Mouse (Mus musculus): ENCODE measurements around the gene Scd1. TPM values are rescaled to one million over a fixed set of nuclear protein-coding genes. Genes with fewer than 3 reads are reported as not detected.
"Not testable (repeated sequence)": the region's sequence is repeated elsewhere in the genome, so short reads cannot be mapped to it uniquely, and the experiment has no call there.

Scd1 gene
- polyA plus RNA-seq, 1 experiment from 2014 or later, result 3.1 TPM

GRCm38 (mm10) chr19:44379090-44379489 is 28.6 kb downstream of the Scd1 start:
- Histone ChIP-seq H3K4me2 (no peak overlapping the region), H3K36me3 (ENCODE audit: insufficient read depth) (no peaks in the 10 kb centered on the region), H3K4me1 (ENCODE audit: insufficient read depth) (no peaks in the 10 kb centered on the region), H3K4me3 (ENCODE audit: low read depth, low read length) (no peak overlapping the region), H3K9me3 (ENCODE audit: low read depth, low read length) (no peaks in the 10 kb centered on the region), H3K27me3 (ENCODE audit: insufficient read depth, low read length) (no peaks in the 10 kb centered on the region), H3K9ac (no peak overlapping the region), H3K27ac (ENCODE audit: low read depth) (no peak overlapping the region)
- no peak for TF ChIP-seq CTCF (IDR thresholded peaks at IDR 0.05; ENCODE audit: low read depth)
- no peak for DNase-seq
- no peak for ATAC-seq (ENCODE audit: insufficient read depth)

- WGBS, result 33% methylated on average over 5 of the region's 5 CpGs
- TF ChIP-seq CTCF (IDR thresholded peaks at IDR 0.05; ENCODE audit: low read depth), result no peak
- H3K9me3 ChIP-seq (ENCODE audit: low read depth, low read length), result no peaks in the 10 kb centered on the region
- no peak overlapping the region for H3K27ac ChIP-seq (ENCODE audit: low read depth)
- no peaks in the 10 kb centered on the region for H3K36me3 ChIP-seq (ENCODE audit: insufficient read depth)
- no peaks in the 10 kb centered on the region for H3K27me3 ChIP-seq (ENCODE audit: insufficient read depth, low read length)
- no peak overlapping the region for H3K4me2 ChIP-seq
- H3K9ac ChIP-seq, result no peak overlapping the region
- ATAC-seq (ENCODE audit: insufficient read depth) (0 out of 2 replicates have a peak, but pooled peaks have one; percentile 17), DNase-seq (no peak)
- H3K4me1 ChIP-seq (ENCODE audit: insufficient read depth), result no peaks in the 10 kb centered on the region
- no peak overlapping the region for H3K4me3 ChIP-seq (ENCODE audit: low read depth, low read length)
Measured at GRCm38 (mm10) chr19:44377629-44378375, 29.9 kb downstream of the Scd1 start.

- Histone ChIP-seq H3K36me3 (ENCODE audit: insufficient read depth) (no peaks in the 10 kb centered on the region), H3K4me3 (ENCODE audit: low read depth, low read length) (no peak overlapping the region), H3K27me3 (ENCODE audit: insufficient read depth, low read length) (no peaks in the 10 kb centered on the region), H3K4me2 (no peak overlapping the region), H3K9me3 (ENCODE audit: low read depth, low read length) (no peaks in the 10 kb centered on the region), H3K9ac (no peak overlapping the region), H3K27ac (ENCODE audit: low read depth) (no peak overlapping the region), H3K4me1 (ENCODE audit: insufficient read depth) (no peaks in the 10 kb centered on the region)
- TF ChIP-seq CTCF (IDR thresholded peaks at IDR 0.05; ENCODE audit: low read depth), result no peak
- 45% methylated on average over 3 of the region's 3 CpGs for WGBS
- DNase-seq (no peak), ATAC-seq (ENCODE audit: insufficient read depth) (no peak)
Measured at GRCm38 (mm10) chr19:44376511-44376951, 31.1 kb downstream of the Scd1 start.

GRCm38 (mm10) chr19:44372969-44373368 is 34.7 kb downstream of the Scd1 start:
- ATAC-seq (ENCODE audit: insufficient read depth) (0 out of 2 replicates have a peak, but pooled peaks have one; percentile 56), DNase-seq (peak; percentile 88)
- Histone ChIP-seq H3K9me3 (ENCODE audit: low read depth, low read length) (no peaks in the 10 kb centered on the region), H3K9ac (no peak overlapping the region), H3K36me3 (ENCODE audit: insufficient read depth) (no peaks in the 10 kb centered on the region), H3K27ac (ENCODE audit: low read depth) (no peak overlapping the region), H3K4me3 (ENCODE audit: low read depth, low read length) (no peak overlapping the region), H3K4me2 (no peak overlapping the region), H3K27me3 (ENCODE audit: insufficient read depth, low read length) (no peaks in the 10 kb centered on the region), H3K4me1 (ENCODE audit: insufficient read depth) (no peaks in the 10 kb centered on the region)
- WGBS, result 14% methylated on average over 6 of the region's 6 CpGs
- TF ChIP-seq CTCF (IDR thresholded peaks at IDR 0.05; ENCODE audit: low read depth), result peak; percentile 89

- ATAC-seq (ENCODE audit: insufficient read depth), result no peak
- no peak for TF ChIP-seq CTCF (IDR thresholded peaks at IDR 0.05; ENCODE audit: low read depth)
- Histone ChIP-seq H3K9ac (no peak overlapping the region), H3K4me1 (ENCODE audit: insufficient read depth) (no peaks in the 10 kb centered on the region), H3K27ac (ENCODE audit: low read depth) (no peak overlapping the region), H3K36me3 (ENCODE audit: insufficient read depth) (no peaks in the 10 kb centered on the region), H3K9me3 (ENCODE audit: low read depth, low read length) (no peaks in the 10 kb centered on the region), H3K27me3 (ENCODE audit: insufficient read depth, low read length) (no peaks in the 10 kb centered on the region), H3K4me2 (no peak overlapping the region), H3K4me3 (ENCODE audit: low read depth, low read length) (no peak overlapping the region)
- no peak for DNase-seq
- 67% methylated on average over 5 of the region's 5 CpGs for WGBS
Measured at GRCm38 (mm10) chr19:44370231-44370630, 37.4 kb downstream of the Scd1 start.

- no peaks in the 10 kb centered on the region for H3K36me3 ChIP-seq (ENCODE audit: insufficient read depth)
- 74% methylated on average over 8 of the region's 8 CpGs for WGBS
Measured at GRCm38 (mm10) chr19:44369371-44369770, 38.3 kb downstream of the Scd1 start.

GRCm38 (mm10) chr19:44367076-44367475 is 40.6 kb downstream of the Scd1 start:
- not testable (repeated sequence) for H3K36me3 ChIP-seq (ENCODE audit: insufficient read depth); H3K27me3 ChIP-seq (ENCODE audit: insufficient read depth, low read length); H3K4me1 ChIP-seq (ENCODE audit: insufficient read depth); H3K9me3 ChIP-seq (ENCODE audit: low read depth, low read length); ATAC-seq (ENCODE audit: insufficient read depth); H3K27ac ChIP-seq (ENCODE audit: low read depth); H3K4me2 ChIP-seq; H3K9ac ChIP-seq; H3K4me3 ChIP-seq (ENCODE audit: low read depth, low read length); DNase-seq
- WGBS, result 77% methylated on average over 10 of the region's 10 CpGs

More at GRCm38 (mm10) chr19:44369371-44369770, 38.3 kb downstream of the Scd1 start:
- no peak overlapping the region for H3K27ac ChIP-seq (ENCODE audit: low read depth)
- no peak overlapping the region for H3K4me2 ChIP-seq
- H3K4me1 ChIP-seq (ENCODE audit: insufficient read depth), result no peaks in the 10 kb centered on the region
- no peaks in the 10 kb centered on the region for H3K9me3 ChIP-seq (ENCODE audit: low read depth, low read length)
- ATAC-seq (ENCODE audit: insufficient read depth) (no peak), DNase-seq (no peak)
- no peak overlapping the region for H3K4me3 ChIP-seq (ENCODE audit: low read depth, low read length)
- no peaks in the 10 kb centered on the region for H3K27me3 ChIP-seq (ENCODE audit: insufficient read depth, low read length)
- H3K9ac ChIP-seq, result no peak overlapping the region
- TF ChIP-seq CTCF (IDR thresholded peaks at IDR 0.05; ENCODE audit: low read depth), result no peak
